Mouse (Mus musculus) T-helper 2 cell (primary cell): ENCODE measurements at regions not wholly inside any gene's neighbourhood (a gene's known extent, or its start where the extent isn't known, plus 50 kb on each side); places are given as distances from the start of the nearest gene placed in this dataset.
"Not testable (repeated sequence)": the region's sequence is repeated elsewhere in the genome, so short reads cannot be mapped to it uniquely, and the experiment has no call there.

Experiments
- in situ Hi-C: fragments of 300-600 bp; cut with MboI, MseI; formaldehyde crosslinking; loops from one replicate; pipeline ENCODE4 v1.15.1; 2025; ENCODE audit warnings: high pct_unique_total_duplicates

GRCm38 (mm10) chr8:20436956-20437355, 73.9 kb upstream of the Gm15319 start:
- in situ Hi-C loops: loop anchor here (5.0 kb wide), 1 partner anchor 100 kb away; no protein-coding TSS in a partner anchor

- in situ Hi-C loops: not testable (repeated sequence)
These were observed 70.2 kb upstream of the Gm15319 start for GRCm38 (mm10) chr8:20433236-20433635.

DNA sequence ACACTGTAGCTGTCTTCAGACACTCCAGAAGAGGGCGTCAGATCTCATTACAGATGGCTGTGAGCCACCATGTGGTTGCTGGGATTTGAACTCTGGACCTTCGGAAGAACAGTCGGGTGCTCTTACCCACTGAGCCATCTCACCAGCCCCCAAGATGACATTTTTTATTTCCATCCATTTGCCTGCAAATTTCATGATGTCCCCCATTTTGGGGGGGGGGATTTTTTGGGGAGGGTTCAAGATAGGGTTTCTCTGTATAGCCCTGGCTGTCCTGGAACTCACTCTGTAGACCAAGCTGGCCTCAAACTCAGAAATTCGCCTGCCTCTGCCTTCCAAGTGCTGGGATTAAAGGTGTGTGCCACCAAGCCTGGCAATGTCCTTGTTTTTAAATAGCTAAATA, 66.5 kb upstream of the Gm15319 start:
- in situ Hi-C loops: loop anchor here (5.0 to 10.0 kb wide), 3 partner anchors 125 to 452 kb away; no protein-coding TSS in a partner anchor

- in situ Hi-C loops: loop anchor here (5.0 to 10.0 kb wide), 3 partner anchors 120 to 448 kb away; no protein-coding TSS in a partner anchor
These were observed 61.9 kb upstream of the Gm15319 start for GRCm38 (mm10) chr8:20424903-20425222.

- in situ Hi-C loops: loop anchor here (10.0 kb wide), 1 partner anchor 120 kb away; no protein-coding TSS in a partner anchor
These were observed 61.3 kb upstream of the Gm15319 start for GRCm38 (mm10) chr8:20424104-20424902.

- in situ Hi-C loops: loop anchor here (10.0 kb wide), 1 partner anchor 116 kb away; no protein-coding TSS in a partner anchor
These were observed 57.8 kb upstream of the Gm15319 start for GRCm38 (mm10) chr8:20420807-20421206.
